31 mouse cellular contexts compared by ENCODE assay signal in the genomic region with DNA sequence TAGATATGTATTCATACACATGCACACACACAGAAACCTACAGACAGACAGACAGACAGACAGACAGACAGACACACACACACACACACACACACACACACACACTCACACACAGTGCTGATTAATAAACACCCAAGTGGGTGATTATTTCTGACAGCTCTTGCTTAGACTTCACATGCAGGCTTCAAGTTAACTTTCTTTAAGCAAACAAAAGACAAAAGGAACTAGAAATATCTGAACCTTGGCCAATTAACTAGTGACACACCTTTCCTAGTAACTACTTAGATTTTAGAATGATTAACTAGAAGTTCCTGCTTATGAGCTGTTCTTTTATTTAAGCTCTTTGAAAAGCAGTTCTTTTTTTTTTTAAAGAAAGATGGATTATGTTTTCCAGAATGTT. TPM values are rescaled to one million over a fixed set of nuclear protein-coding genes. Genes with fewer than 3 reads are reported as not detected.
DNase-seq lines count a peak whose midpoint lies in the region; ATAC-seq and TF ChIP-seq lines count a peak whose summit lies in the region.
"Had no signal": no experiment of that assay in that cellular context is flagged by ENCODE, and none has a peak within 500 bp of the region (broad histone marks: within the 10 kb centered on the region; RNA-seq: fewer than 3 reads in every experiment).

No protein-coding gene starts in this region.

- CTCF ChIA-PET in Patski (lab: Charles Lee): interaction anchor here (1.8 kb wide), 1 partner anchor 11 kb away, joined by 4 read pairs; no protein-coding TSS in a partner anchor

- no peaks in the 10 kb centered on the region for H3K4me1 ChIP-seq in kidney, embryonic 14.5 days (ENCODE audit: control insufficient read depth, insufficient read depth, low read length)
- no peaks in the 10 kb centered on the region; the same call in 1 of the 2 replicates for H3K4me1 ChIP-seq in intestine, postnatal 0 days (replicated peaks; ENCODE audit: control insufficient read depth, insufficient read depth, low read length)
- H3K4me1 ChIP-seq in stomach, postnatal 0 days (replicated peaks; ENCODE audit: control insufficient read depth, insufficient read depth): no peaks in the 10 kb centered on the region; the same call in 1 of the 2 replicates
- H3K4me1 ChIP-seq: embryonic facial prominence, embryonic 10.5 days; forebrain, embryonic 12.5 days; forebrain, embryonic 15.5 days had no signal

- TF ChIP-seq CTCF in Patski (IDR thresholded peaks at IDR 0.05): no peak
- TF ChIP-seq CTCF in intestine, postnatal 0 days (IDR thresholded peaks at IDR 0.05; ENCODE audit: low read depth): no peak
- TF ChIP-seq CTCF in stomach, postnatal 0 days (IDR thresholded peaks at IDR 0.05; ENCODE audit: low read depth): no peak

- no peak overlapping the region for H3K27ac ChIP-seq in kidney, embryonic 14.5 days (ENCODE audit: low read depth, low read length)
- H3K27ac ChIP-seq in intestine, postnatal 0 days (ENCODE audit: low read depth, low read length): no peak overlapping the region
- no peak overlapping the region for H3K27ac ChIP-seq in stomach, postnatal 0 days (replicated peaks)
- H3K27ac ChIP-seq: embryonic facial prominence, embryonic 10.5 days; embryonic facial prominence, embryonic 13.5 days; forebrain, embryonic 12.5 days; forebrain, embryonic 15.5 days; heart, embryonic 13.5 days; hindbrain, embryonic 14.5 days; hindbrain, postnatal 0 days had no signal

- POLR2A ChIA-PET in Patski (lab: Charles Lee): interaction anchor here (0.6 kb wide), 1 partner anchor 1819 kb away, joined by 4 read pairs; no protein-coding TSS in a partner anchor

- H3K27me3 ChIP-seq in kidney, embryonic 14.5 days (ENCODE audit: control insufficient read depth, insufficient read depth, low read length): no peaks in the 10 kb centered on the region
- H3K27me3 ChIP-seq in Patski: no peaks in the 10 kb centered on the region
- H3K27me3 ChIP-seq in intestine, postnatal 0 days (replicated peaks; ENCODE audit: control insufficient read depth, insufficient read depth, low read length): no peaks in the 10 kb centered on the region
- H3K27me3 ChIP-seq in stomach, postnatal 0 days (ENCODE audit: control insufficient read depth, insufficient read depth, low read length): no peaks in the 10 kb centered on the region
- H3K27me3 ChIP-seq: CH12.LX; embryonic facial prominence, embryonic 13.5 days; forebrain, embryonic 12.5 days; forebrain, embryonic 15.5 days; heart, embryonic 13.5 days had no signal

- no peaks in the 10 kb centered on the region for H3K36me3 ChIP-seq in kidney, embryonic 14.5 days (ENCODE audit: control insufficient read depth, insufficient read depth, low read length)
- H3K36me3 ChIP-seq in intestine, postnatal 0 days (ENCODE audit: control insufficient read depth, insufficient read depth): no peaks in the 10 kb centered on the region
- H3K36me3 ChIP-seq in stomach, postnatal 0 days (ENCODE audit: control insufficient read depth, insufficient read depth, low read length): no peaks in the 10 kb centered on the region
- H3K36me3 ChIP-seq: embryonic facial prominence, embryonic 10.5 days; embryonic facial prominence, embryonic 13.5 days; forebrain, embryonic 12.5 days; forebrain, embryonic 15.5 days; G1E; heart, embryonic 13.5 days had no signal

- ATAC-seq in kidney, embryonic 14.5 days (ENCODE audit: low FRiP score, low TSS enrichment): no peak
- no peak for ATAC-seq in Patski
- ATAC-seq in intestine, postnatal 0 days: peak; percentile 71; the same call in 1 of the 2 replicates
- ATAC-seq in stomach, postnatal 0 days (ENCODE audit: low FRiP score, low TSS enrichment): peak; percentile 83
- no peak for ATAC-seq in granulocyte monocyte progenitor cell, adult 5-6 weeks (replicated peaks; ENCODE audit: poor library complexity, severe bottlenecking)
- ATAC-seq in frontal cortex, adult (ENCODE audit: low TSS enrichment): no peak
- ATAC-seq: activated CD4-positive, CD25-positive, alpha-beta regulatory T cell, adult 4 months; forebrain, embryonic 15.5 days; hindbrain, postnatal 0 days had no signal

- in situ Hi-C loops in Patski (cut with MboI; ENCODE audit: low pct_unique_long_range_greater_than_20kb): no loop called here

- peak; percentile 10 for DNase-seq in kidney, adult 9 months
- DNase-seq in Patski (ENCODE audit: low read depth, low spot score): peak; percentile 15
- DNase-seq in stomach, postnatal 0 days (ENCODE audit: low spot score): no peak
- DNase-seq: adrenal gland, adult 8-10 months; adrenal gland, postnatal 25 days; B cell, adult 2 months; cerebellum, adult 11-12 months; cerebellum, adult 8-10 months; cerebellum, postnatal 10 days; cerebellum, postnatal 36 days; embryo, embryonic 11 days; gastrocnemius, postnatal 10 days; gastrocnemius, postnatal 36 days; heart, adult 11 months; heart, postnatal 14 days; heart, postnatal 4 days had no signal

- H3K4me3 ChIP-seq in kidney, embryonic 14.5 days (ENCODE audit: low read length): no peak overlapping the region
- no peak overlapping the region for H3K4me3 ChIP-seq in intestine, postnatal 0 days (ENCODE audit: low read depth, low read length)
- no peak overlapping the region for H3K4me3 ChIP-seq in stomach, postnatal 0 days (ENCODE audit: low read depth, low read length)
- H3K4me3 ChIP-seq: embryonic facial prominence, embryonic 10.5 days; embryonic facial prominence, embryonic 13.5 days; erythroblast, embryonic 14.5 days; forebrain, embryonic 12.5 days; forebrain, embryonic 15.5 days; heart, embryonic 13.5 days had no signal

- H3K4me2 ChIP-seq in kidney, embryonic 14.5 days (replicated peaks; ENCODE audit: low read depth, low read length): no peak overlapping the region
- H3K4me2 ChIP-seq in intestine, postnatal 0 days (replicated peaks; ENCODE audit: low read depth): no peak overlapping the region
- H3K4me2 ChIP-seq in stomach, postnatal 0 days (replicated peaks; ENCODE audit: low read depth): no peak overlapping the region
- H3K4me2 ChIP-seq: embryonic facial prominence, embryonic 13.5 days; forebrain, embryonic 12.5 days; forebrain, embryonic 15.5 days; heart, embryonic 13.5 days; hindbrain, embryonic 14.5 days had no signal

- peak; percentile 35 for TF ChIP-seq EP300 in stomach, postnatal 0 days (optimal IDR thresholded peaks at IDR 0.05)

- H3K9ac ChIP-seq in kidney, embryonic 14.5 days (ENCODE audit: low read depth, low read length): no peak overlapping the region
- no peak overlapping the region for H3K9ac ChIP-seq in intestine, postnatal 0 days (ENCODE audit: low read depth, low read length)
- no peak overlapping the region for H3K9ac ChIP-seq in stomach, postnatal 0 days (ENCODE audit: low read length)
- H3K9ac ChIP-seq: embryonic facial prominence, embryonic 13.5 days; forebrain, embryonic 12.5 days; forebrain, embryonic 15.5 days; heart, embryonic 13.5 days; hindbrain, embryonic 14.5 days had no signal

- no peaks in the 10 kb centered on the region for H3K9me3 ChIP-seq in kidney, embryonic 14.5 days (ENCODE audit: control insufficient read depth, low read length)
- H3K9me3 ChIP-seq in intestine, postnatal 0 days (ENCODE audit: control insufficient read depth): no peaks in the 10 kb centered on the region
- no peaks in the 10 kb centered on the region for H3K9me3 ChIP-seq in stomach, postnatal 0 days (ENCODE audit: control insufficient read depth, low read length)
- H3K9me3 ChIP-seq: embryonic facial prominence, embryonic 10.5 days; embryonic facial prominence, embryonic 13.5 days; forebrain, embryonic 12.5 days; forebrain, embryonic 15.5 days; G1E; heart, embryonic 13.5 days had no signal

RNA-seq across cellular contexts. Expression of a gene that starts 9.1 kb away (rescaled TPM):
- 1.1 and 1.5 TPM in 2 replicates for polyA plus RNA-seq in kidney, embryonic 14.5 days (2014; fragmentation: Nextera tagmentation; extraction: Ambion mirVana)
- 2.7 TPM for polyA plus RNA-seq in Patski (2021)
- polyA plus RNA-seq in intestine, postnatal 0 days (2015; fragmentation: Nextera tagmentation; extraction: Ambion mirVana): 4.8 TPM in 2 replicates
- 3.9 and 4.6 TPM in 2 replicates for polyA plus RNA-seq in stomach, postnatal 0 days (2015; fragmentation: Nextera tagmentation; extraction: Ambion mirVana)
- total RNA-seq in granulocyte monocyte progenitor cell, adult 5-6 weeks (2014; fragmentation: Nextera tagmentation): not detected in 2 replicates
- total RNA-seq in granulocyte monocyte progenitor cell, adult 5-6 weeks (2017): not detected in 2 replicates
- total RNA-seq: CH12.LX had no signal
- polyA plus RNA-seq: activated CD4-positive, CD25-positive, alpha-beta regulatory T cell, adult 4 months; erythroblast, embryonic 14.5 days; G1E had no signal

RNA-seq across cellular contexts. Expression of a gene that starts 38.6 kb away (rescaled TPM):
- 4.5 and 8.4 TPM in 2 replicates for polyA plus RNA-seq in kidney, embryonic 14.5 days (2014; fragmentation: Nextera tagmentation; extraction: Ambion mirVana)
- 109 TPM for polyA plus RNA-seq in Patski (2021)
- polyA plus RNA-seq in intestine, postnatal 0 days (2015; fragmentation: Nextera tagmentation; extraction: Ambion mirVana): 51.6 and 55.2 TPM in 2 replicates
- 171 and 189 TPM in 2 replicates for polyA plus RNA-seq in stomach, postnatal 0 days (2015; fragmentation: Nextera tagmentation; extraction: Ambion mirVana)
- not detected in 2 replicates for total RNA-seq in granulocyte monocyte progenitor cell, adult 5-6 weeks (2014; fragmentation: Nextera tagmentation)
- total RNA-seq in granulocyte monocyte progenitor cell, adult 5-6 weeks (2017): not detected in 2 replicates
- polyA plus RNA-seq: activated CD4-positive, CD25-positive, alpha-beta regulatory T cell, adult 4 months had no signal

Comparison
In these comparisons a context has a peak if more than half of its experiments do, and no peak if none do; other contexts are left out.
1. ATAC-seq: peak in intestine, postnatal 0 days (single experiment) and stomach, postnatal 0 days (single experiment); none in kidney, embryonic 14.5 days (single experiment), Patski (single experiment), granulocyte monocyte progenitor cell, adult 5-6 weeks (single experiment) and frontal cortex, adult (single experiment).